Mouse (Mus musculus) neural tube, embryonic 14.5 days (tissue): ENCODE measurements at regions not wholly inside any gene's neighbourhood (a gene's known extent, or its start where the extent isn't known, plus 50 kb on each side); places are given as distances from the start of the nearest gene placed in this dataset.
A peak's percentile ranks its signal among the peaks of the same experiment; 100 is the strongest.

Experiments used
- ATAC-seq: fragments of 200-750 bp; cut with Nextera tagmentation; 2 replicates; pipeline ENCODE4 v1.8.0; 2017; ENCODE audit warnings: low read depth, mild to moderate bottlenecking, moderate TSS enrichment, moderate library complexity
- H3K27ac ChIP-seq: fragments of 300-500 bp; sonication (generic); 2 replicates; pipeline ENCODE4 v1.5.1; 2014; ENCODE audit warnings: low read depth, mild to moderate bottlenecking, control low read depth, low read length, moderate library complexity, mixed read lengths
- H3K27me3 ChIP-seq: fragments of 300-500 bp; sonication (generic); 2 replicates; pipeline ENCODE4 v1.6.1; 2014; ENCODE audit warnings: low read length; ENCODE audit not compliant: control insufficient read depth, insufficient read depth
- H3K36me3 ChIP-seq: fragments of 300-500 bp; sonication (generic); 2 replicates; pipeline ENCODE4 v1.6.1; 2014; ENCODE audit warnings: low read length, mixed read lengths; ENCODE audit not compliant: control insufficient read depth, insufficient read depth
- H3K4me1 ChIP-seq: fragments of 300-500 bp; sonication (generic); 2 replicates; pipeline ENCODE4 v1.6.1; 2014; ENCODE audit warnings: low read length; ENCODE audit not compliant: control insufficient read depth, insufficient read depth
- H3K4me2 ChIP-seq: fragments of 300-500 bp; sonication (generic); 2 replicates; pipeline ENCODE4 v1.6.1; 2014; ENCODE audit warnings: mild to moderate bottlenecking, low read depth, low read length, control low read depth
- H3K4me3 ChIP-seq: fragments of 300-500 bp; sonication (generic); 2 replicates; pipeline ENCODE4 v1.5.1; 2014; ENCODE audit warnings: low read depth, low read length, control low read depth, mixed read lengths
- H3K9ac ChIP-seq: fragments of 300-500 bp; sonication (generic); replicated peaks from 2 replicates; pipeline ENCODE4 v1.6.1; 2014; ENCODE audit warnings: low read depth, mild to moderate bottlenecking, control low read depth, low read length, mixed read lengths
- H3K9me3 ChIP-seq: fragments of 300-500 bp; sonication (generic); 2 replicates; pipeline ENCODE4 v1.6.1; 2016; ENCODE audit warnings: low read length; ENCODE audit not compliant: control insufficient read depth
- WGBS: fragments of 180-500 bp; shearing (Covaris S2); extraction: QIAGEN DNeasy Blood & Tissue Kit; methylation state at CpG from one replicate; pipeline ENCODE4 v1.1.7; 2014; 5-methylcytosine and 5-hydroxymethylcytosine counted together

- ATAC-seq = no peak
- Histone ChIP-seq H3K9ac (no peak overlapping the region), H3K27ac (no peak overlapping the region), H3K4me2 (no peak overlapping the region), H3K27me3 (no peaks in the 10 kb centered on the region), H3K4me1 (no peaks in the 10 kb centered on the region), H3K9me3 (no peaks in the 10 kb centered on the region), H3K4me3 (no peak overlapping the region), H3K36me3 (no peaks in the 10 kb centered on the region)
- WGBS = 60% methylated on average over 4 of the region's 4 CpGs
Measured at GRCm38 (mm10) chr10:97905793-97906192, 179.2 kb upstream of the C030005K15Rik start.

- Histone ChIP-seq H3K9me3 (no peaks in the 10 kb centered on the region), H3K36me3 (no peaks in the 10 kb centered on the region), H3K4me1 (no peaks in the 10 kb centered on the region), H3K4me2 (no peak overlapping the region), H3K27ac (no peak overlapping the region), H3K9ac (no peak overlapping the region), H3K4me3 (no peak overlapping the region), H3K27me3 (no peaks in the 10 kb centered on the region)
- WGBS = 55% methylated on average over 4 of the region's 4 CpGs
- ATAC-seq = no peak
Measured at GRCm38 (mm10) chr10:97925568-97925967, 199.0 kb upstream of the C030005K15Rik start.

GRCm38 (mm10) chr10:97940345-97940744, 213.8 kb upstream of the C030005K15Rik start:
- Histone ChIP-seq H3K27me3 (no peaks in the 10 kb centered on the region), H3K4me3 (no peak overlapping the region), H3K9me3 (no peaks in the 10 kb centered on the region), H3K9ac (no peak overlapping the region), H3K4me2 (no peak overlapping the region), H3K36me3 (no peaks in the 10 kb centered on the region), H3K27ac (no peak overlapping the region), H3K4me1 (no peaks in the 10 kb centered on the region)
- 92% methylated on average over 2 of the region's 2 CpGs for WGBS
- no peak for ATAC-seq

- H3K4me2 ChIP-seq = no peak overlapping the region
- no peaks in the 10 kb centered on the region for H3K4me1 ChIP-seq
- no peaks in the 10 kb centered on the region for H3K9me3 ChIP-seq
- no peak overlapping the region for H3K9ac ChIP-seq
- H3K27me3 ChIP-seq = no peaks in the 10 kb centered on the region
- no peaks in the 10 kb centered on the region for H3K36me3 ChIP-seq
- H3K4me3 ChIP-seq = no peak overlapping the region
- ATAC-seq = no peak
- WGBS = 85% methylated on average over 1 of the region's 1 CpGs
- H3K27ac ChIP-seq = no peak overlapping the region
Measured at GRCm38 (mm10) chr10:97965881-97966280, 239.3 kb upstream of the C030005K15Rik start.

GRCm38 (mm10) chr10:97966931-97967330, 240.4 kb upstream of the C030005K15Rik start:
- no peak for ATAC-seq
- H3K27ac ChIP-seq = no peak overlapping the region

GRCm38 (mm10) chr10:98007037-98007436, 280.5 kb upstream of the C030005K15Rik start:
- no peaks in the 10 kb centered on the region for H3K4me1 ChIP-seq
- no peak overlapping the region for H3K4me2 ChIP-seq
- ATAC-seq = peak; percentile 54; the same call in 1 of the 2 replicates
- no peak overlapping the region for H3K27ac ChIP-seq
- no peaks in the 10 kb centered on the region for H3K27me3 ChIP-seq
- no peaks in the 10 kb centered on the region for H3K9me3 ChIP-seq
- no peak overlapping the region for H3K4me3 ChIP-seq
- no peaks in the 10 kb centered on the region for H3K36me3 ChIP-seq
- WGBS = 17% methylated on average over 4 of the region's 4 CpGs
- no peak overlapping the region for H3K9ac ChIP-seq

More at GRCm38 (mm10) chr10:97966931-97967330, 240.4 kb upstream of the C030005K15Rik start:
- Histone ChIP-seq H3K4me3 (no peak overlapping the region), H3K4me1 (no peaks in the 10 kb centered on the region), H3K27me3 (no peaks in the 10 kb centered on the region), H3K9ac (no peak overlapping the region), H3K9me3 (no peaks in the 10 kb centered on the region), H3K4me2 (no peak overlapping the region), H3K36me3 (no peaks in the 10 kb centered on the region)
- 75% methylated on average over 2 of the region's 2 CpGs for WGBS

- no peak overlapping the region for H3K9ac ChIP-seq
- H3K27me3 ChIP-seq = no peaks in the 10 kb centered on the region
- no peak overlapping the region for H3K4me2 ChIP-seq
- H3K4me3 ChIP-seq = no peak overlapping the region
- H3K9me3 ChIP-seq = no peaks in the 10 kb centered on the region
- H3K4me1 ChIP-seq = no peaks in the 10 kb centered on the region
- H3K27ac ChIP-seq = no peak overlapping the region
- no peaks in the 10 kb centered on the region for H3K36me3 ChIP-seq
- WGBS = 4% methylated on average over 1 of the region's 1 CpGs
- no peak for ATAC-seq
Measured at GRCm38 (mm10) chr10:98008355-98008754, 281.8 kb upstream of the C030005K15Rik start.

- 86% methylated on average over 2 of the region's 2 CpGs for WGBS
Measured at GRCm38 (mm10) chr10:98012916-98013315, 286.4 kb upstream of the C030005K15Rik start.

GRCm38 (mm10) chr10:98014985-98015902, 288.7 kb upstream of the C030005K15Rik start:
- Histone ChIP-seq H3K9ac (no peak overlapping the region), H3K36me3 (no peaks in the 10 kb centered on the region), H3K27me3 (no peaks in the 10 kb centered on the region), H3K4me1 (no peaks in the 10 kb centered on the region), H3K27ac (no peak overlapping the region), H3K9me3 (no peaks in the 10 kb centered on the region), H3K4me2 (no peak overlapping the region), H3K4me3 (no peak overlapping the region)
- ATAC-seq = no peak
- WGBS = 46% methylated on average over 10 of the region's 10 CpGs

More at GRCm38 (mm10) chr10:98012916-98013315, 286.4 kb upstream of the C030005K15Rik start:
- Histone ChIP-seq H3K9me3 (no peaks in the 10 kb centered on the region), H3K36me3 (no peaks in the 10 kb centered on the region), H3K9ac (no peak overlapping the region), H3K4me1 (no peaks in the 10 kb centered on the region), H3K4me3 (no peak overlapping the region), H3K27ac (no peak overlapping the region), H3K4me2 (no peak overlapping the region), H3K27me3 (no peaks in the 10 kb centered on the region)
- ATAC-seq = no peak
